Mouse (Mus musculus): ENCODE data around the gene Ccdc60. TPM values are rescaled to one million over a fixed set of nuclear protein-coding genes. Genes with fewer than 3 reads are reported as not detected.
"Not testable (repeated sequence)": the region's sequence is repeated elsewhere in the genome, so short reads cannot be mapped to it uniquely, and the experiment has no call there.

Ccdc60 gene
- total RNA-seq, 2 experiments from 2014 or later: 0.12 TPM; not detected in 1

GRCm38 (mm10) chr5:116191596-116191995, 97.2 kb downstream of the Ccdc60 start:
- DNase-seq: no peak

DNA sequence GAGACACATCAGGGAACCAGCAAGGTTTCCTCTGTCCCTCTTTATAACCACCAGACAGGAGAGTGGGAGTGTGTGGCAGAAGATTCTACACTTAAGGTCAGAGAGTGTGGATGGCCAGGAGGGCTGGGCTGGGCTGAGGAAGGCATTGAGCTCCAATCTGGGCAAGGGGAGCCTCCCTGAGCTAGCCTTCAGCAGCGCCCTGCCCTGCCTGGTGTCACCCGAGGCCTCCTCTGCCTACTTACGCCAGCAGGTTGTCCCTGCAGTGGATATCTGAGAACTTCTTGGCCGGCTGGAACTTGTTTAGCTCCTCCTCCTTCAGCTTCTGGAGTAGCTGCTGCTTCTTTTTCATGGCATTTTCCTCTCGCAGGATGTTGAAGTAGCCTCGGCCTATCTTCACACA, 99.0 kb downstream of the Ccdc60 start:
- no peak for DNase-seq

- DNase-seq: no peak
These were observed 108.2 kb downstream of the Ccdc60 start for GRCm38 (mm10) chr5:116180594-116180993.

DNA sequence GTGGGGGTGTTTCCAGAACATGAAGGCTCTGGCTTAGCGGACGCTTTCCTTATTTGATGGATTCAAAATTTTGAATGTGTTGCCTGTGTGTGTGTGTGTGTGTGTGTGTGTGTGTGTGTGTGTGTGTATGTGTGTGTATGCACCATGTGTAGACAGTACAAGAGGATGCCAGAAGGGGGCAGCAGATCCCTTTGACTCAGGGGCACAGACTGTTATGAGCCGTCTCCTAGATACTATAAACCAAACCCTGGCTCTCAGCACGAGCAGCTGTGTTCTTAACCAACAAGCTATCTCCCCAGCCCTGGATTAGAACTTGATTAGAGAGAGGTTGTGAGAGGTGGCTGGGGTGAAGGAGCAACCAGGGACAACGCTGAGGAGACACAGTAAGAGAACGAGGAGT, 117.1 kb downstream of the Ccdc60 start:
- no peak for DNase-seq

DNA sequence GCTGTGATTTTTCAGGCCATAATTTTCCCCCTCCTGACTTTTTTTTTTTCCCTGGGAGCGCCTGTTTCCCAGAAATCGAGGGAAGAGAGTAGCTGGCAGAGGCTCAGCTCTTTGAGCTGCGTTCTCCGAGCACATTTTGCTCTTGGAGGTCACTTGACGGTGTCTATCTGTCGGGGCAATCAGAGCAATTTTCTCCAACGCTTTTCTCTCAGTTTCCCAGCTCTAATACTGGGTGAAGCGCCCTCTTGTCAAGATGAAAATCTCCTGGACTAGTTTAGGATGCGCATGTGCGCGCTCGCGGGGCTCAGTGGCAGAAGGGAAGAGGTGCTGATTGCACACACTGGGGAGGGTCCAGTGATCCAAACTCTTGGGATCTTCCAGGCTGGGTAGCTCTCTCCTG, 121.8 kb downstream of the Ccdc60 start:
- no peak for DNase-seq

- no peak for DNase-seq
These were observed 123.4 kb downstream of the Ccdc60 start for GRCm38 (mm10) chr5:116165203-116165888.

GRCm38 (mm10) chr5:116154811-116155210, 134.0 kb downstream of the Ccdc60 start:
- DNase-seq: no peak

- not testable (repeated sequence) for DNase-seq
These were observed 142.3 kb downstream of the Ccdc60 start for GRCm38 (mm10) chr5:116146446-116146845.

DNA sequence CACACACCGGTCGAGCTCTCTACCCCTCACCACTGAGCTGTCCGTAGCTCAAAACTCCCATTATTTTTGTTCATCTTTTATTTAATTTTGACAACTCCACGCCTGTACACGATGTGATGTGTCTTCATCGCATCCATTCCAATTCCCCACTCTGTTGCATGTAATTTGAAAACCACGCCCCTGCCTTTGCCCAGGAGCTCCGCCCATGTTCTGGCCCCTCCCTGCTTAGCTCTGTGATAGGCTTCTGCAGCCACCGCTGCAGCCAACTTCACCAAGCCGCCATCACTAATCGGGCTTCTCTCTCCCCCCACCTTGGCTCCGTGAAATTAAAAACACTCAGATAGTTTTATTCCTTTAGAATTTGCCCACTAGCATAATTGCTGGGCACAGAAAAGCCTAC, 144.1 kb downstream of the Ccdc60 start:
- DNase-seq: no peak

GRCm38 (mm10) chr5:116140682-116141081, 148.1 kb downstream of the Ccdc60 start:
- no peak for DNase-seq

DNA sequence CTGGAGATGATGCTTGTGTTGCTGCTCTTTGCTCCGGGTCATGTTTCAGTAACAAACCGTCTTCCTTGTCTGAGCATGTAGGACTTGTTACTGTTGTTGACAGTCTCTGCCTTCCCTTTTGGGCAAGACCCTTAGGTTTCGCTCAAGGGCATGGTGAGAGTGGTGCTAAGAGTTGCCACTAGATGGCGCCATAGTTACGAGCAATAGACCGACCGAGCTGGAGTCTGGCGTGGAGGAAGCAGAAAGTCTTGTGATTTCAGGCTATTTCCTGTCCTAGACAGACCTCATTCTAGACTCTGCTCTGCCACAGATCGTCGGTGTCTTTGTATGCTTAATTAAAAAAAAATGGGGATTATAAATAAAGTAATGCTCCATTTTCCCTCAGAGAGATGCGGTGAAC, 165.4 kb downstream of the Ccdc60 start:
- peak; percentile 82 for DNase-seq

- DNase-seq: peak; percentile 29
These were observed 172.2 kb downstream of the Ccdc60 start for GRCm38 (mm10) chr5:116116567-116116966.

GRCm38 (mm10) chr5:116116110-116116509, 172.7 kb downstream of the Ccdc60 start:
- no peak for DNase-seq

GRCm38 (mm10) chr5:116115071-116115834, 173.5 kb downstream of the Ccdc60 start:
- DNase-seq: no peak

GRCm38 (mm10) chr5:116108651-116109050, 180.1 kb downstream of the Ccdc60 start:
- no peak for DNase-seq

DNA sequence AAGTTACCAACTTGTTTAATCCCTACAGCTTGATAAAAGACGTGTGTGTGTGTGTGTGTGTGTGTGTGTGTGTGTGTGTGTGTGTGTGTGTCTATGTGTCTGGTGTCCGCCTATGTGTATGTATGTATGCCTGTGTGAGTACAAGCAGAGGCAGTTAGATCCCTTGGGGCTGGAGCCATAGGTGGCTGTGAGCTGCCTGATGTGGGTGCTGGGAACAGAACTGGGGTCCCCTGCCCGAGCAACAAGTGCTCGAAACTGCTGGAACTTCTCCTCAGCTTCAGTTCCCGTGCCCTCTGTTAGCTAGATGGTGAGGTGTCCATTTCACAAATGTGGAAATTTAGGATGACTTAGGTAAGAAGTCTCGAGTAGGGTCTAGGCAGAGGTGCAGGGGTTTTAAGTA, 204.6 kb downstream of the Ccdc60 start:
- no peak for DNase-seq

- peak; percentile 14 for DNase-seq
These were observed 205.7 kb downstream of the Ccdc60 start, which contains the start of gene Tmem233 for GRCm38 (mm10) chr5:116083081-116083480. Gene Tmem233, minus strand, starts transcription at chr5:116083244.

- DNase-seq: no peak
These were observed 206.4 kb downstream of the Ccdc60 start for GRCm38 (mm10) chr5:116082241-116082900.

DNA sequence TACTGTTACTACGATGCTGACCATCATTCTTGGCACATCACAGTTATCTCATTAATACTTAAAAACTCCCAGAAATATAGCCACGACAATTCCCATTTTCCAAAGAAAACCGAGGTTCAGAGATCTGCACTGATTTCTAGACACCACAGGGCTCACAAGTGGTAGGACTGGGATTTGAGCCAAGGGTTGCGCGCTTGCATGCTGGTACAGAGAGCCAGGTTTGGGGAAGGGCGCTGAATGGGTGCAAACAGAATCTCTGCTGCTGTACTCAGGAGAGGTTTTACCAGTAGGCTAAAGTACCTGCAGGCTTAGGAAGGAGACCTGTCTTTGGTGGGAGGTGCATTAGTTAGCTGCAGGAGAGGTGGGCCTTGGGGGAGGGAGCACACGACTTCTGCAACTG, 207.2 kb downstream of the Ccdc60 start:
- DNase-seq: no peak

DNA sequence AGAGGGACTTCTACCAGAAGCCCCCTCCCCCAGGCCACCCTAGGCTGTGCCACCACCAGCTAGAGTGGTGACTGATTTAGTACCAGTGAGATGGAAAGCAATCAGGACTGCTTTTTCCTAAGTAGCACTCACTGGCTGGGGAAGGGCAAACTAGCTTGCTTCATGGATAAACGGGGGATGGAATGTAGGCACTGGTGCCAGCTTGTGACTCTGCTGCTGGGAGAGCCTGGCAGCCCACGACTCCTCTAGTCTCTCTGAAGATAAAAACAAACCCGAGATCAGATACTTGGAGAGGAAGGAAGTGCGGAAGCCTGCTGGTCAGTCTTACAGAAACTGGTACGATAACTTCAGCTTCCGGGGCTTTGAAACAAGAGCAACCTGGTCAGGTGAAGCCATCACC, 208.0 kb downstream of the Ccdc60 start:
- no peak for DNase-seq
